Mouse (Mus musculus): ENCODE results near the gene Clca4a.

GRCm38 (mm10) chr3:144974945-144975344, at the start of gene Clca4a:
- TF ChIP-seq CTCF (IDR thresholded peaks at IDR 0.05; ENCODE audit: low read depth, low read length) (no peak), TAL1 (conservative IDR thresholded peaks at IDR 0.05; ENCODE audit: low read depth, low read length) (no peak), GATA1 (IDR thresholded peaks at IDR 0.05; ENCODE audit: borderline replicate concordance, low read length) (no peak)

Measured in G1E (cell line).